Mouse (Mus musculus): ENCODE results near the gene Rptor.

DNA sequence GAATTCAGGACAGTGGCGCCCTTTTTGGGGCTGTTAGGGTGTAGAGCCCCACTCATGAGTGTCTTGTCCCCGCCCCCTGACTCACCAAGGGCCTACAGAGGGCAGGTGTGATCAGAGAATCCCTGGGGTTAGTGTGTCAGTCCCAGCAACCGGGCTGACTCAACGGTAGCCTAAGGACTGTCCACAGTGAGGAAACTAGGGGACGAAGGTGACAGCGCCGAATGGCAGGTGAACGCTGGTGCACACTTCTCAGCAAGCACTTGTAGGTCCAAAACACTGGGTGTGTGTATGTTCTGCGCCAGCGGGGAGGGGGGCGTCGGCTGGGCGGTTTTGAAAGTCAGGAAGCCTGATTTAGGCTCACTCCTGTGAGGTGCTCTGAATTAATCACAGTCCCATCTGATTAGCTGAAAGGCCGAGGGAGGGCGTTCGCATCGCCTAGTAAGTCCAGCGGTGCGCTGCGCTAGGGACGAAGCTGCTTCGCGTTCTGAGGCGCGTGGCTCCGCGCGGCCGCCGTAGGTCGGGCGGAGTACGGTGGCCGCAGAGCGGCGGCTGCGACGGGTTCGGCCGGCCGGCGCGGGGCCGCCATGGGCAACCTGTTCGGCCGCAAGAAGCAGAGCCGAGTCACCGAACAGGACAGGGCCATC is 310.7 kb downstream of the Rptor start, which contains the start of gene Chmp6:
- TF ChIP-seq MYC (IDR thresholded peaks at IDR 0.05; ENCODE audit: low read depth, low read length) (0 out of 2 replicates have a peak, but pooled peaks have one; percentile 38), CTCF (IDR thresholded peaks at IDR 0.05 in 2 of 3, conservative IDR thresholded peaks at IDR 0.05 in 1 of 3; ENCODE audit: control insufficient read depth in 1 of 3, insufficient read depth in 1 of 3, low read depth in 2 of 3, low read length in 3 of 3, poor library complexity in 1 of 3, severe bottlenecking in 1 of 3) (peak in 2 of 3 experiments; percentile 6; a peak in 2 of 6 replicates), TBP (IDR thresholded peaks at IDR 0.05; ENCODE audit: low read depth, low read length) (0 out of 2 replicates have a peak, but pooled peaks have one; percentile 29), POLR2A (IDR thresholded peaks at IDR 0.05; ENCODE audit: control insufficient read depth in 1 of 2, insufficient read depth in 1 of 2, low read depth in 1 of 2, low read length in 2 of 2, poor library complexity in 1 of 2) (peak; percentile 81 to 87), USF1 (IDR thresholded peaks at IDR 0.05; ENCODE audit: low read depth, low read length) (0 out of 2 replicates have a peak, but pooled peaks have one; percentile 37), ELF1 (IDR thresholded peaks at IDR 0.05; ENCODE audit: low read depth, low read length) (peak; percentile 82), EP300 (IDR thresholded peaks at IDR 0.05; ENCODE audit: low read depth in 1 of 2, low read length in 2 of 2) (no peak), TAL1 (IDR thresholded peaks at IDR 0.05; ENCODE audit: low read length) (no peak), SMC3 (IDR thresholded peaks at IDR 0.05; ENCODE audit: low read depth, low read length) (no peak; the same call in 1 of the 2 replicates), JUND (IDR thresholded peaks at IDR 0.05; ENCODE audit: low read depth, low read length) (no peak), ETS1 (IDR thresholded peaks at IDR 0.05; ENCODE audit: low read depth, low read length) (peak; percentile 51)

Measured in MEL (cell line).